Mouse (Mus musculus) central nervous system, embryonic 14 days (tissue): ENCODE data around the gene Rnf183. TPM values are rescaled to one million over a fixed set of nuclear protein-coding genes. Genes with fewer than 3 reads are reported as not detected.

ENCODE experiments used
- polyA plus RNA-seq: library from polyadenylated mRNA; depleted of rRNA; stranded (reverse); fragments of >200 nt; gene quantifications from 2 replicates; pipeline ENCODE4 v1.2.3, GENCODE M21; 2012; rRNA removed

Gene Rnf183
- 0.84 and 0.88 TPM in 2 replicates for polyA plus RNA-seq

DNA sequence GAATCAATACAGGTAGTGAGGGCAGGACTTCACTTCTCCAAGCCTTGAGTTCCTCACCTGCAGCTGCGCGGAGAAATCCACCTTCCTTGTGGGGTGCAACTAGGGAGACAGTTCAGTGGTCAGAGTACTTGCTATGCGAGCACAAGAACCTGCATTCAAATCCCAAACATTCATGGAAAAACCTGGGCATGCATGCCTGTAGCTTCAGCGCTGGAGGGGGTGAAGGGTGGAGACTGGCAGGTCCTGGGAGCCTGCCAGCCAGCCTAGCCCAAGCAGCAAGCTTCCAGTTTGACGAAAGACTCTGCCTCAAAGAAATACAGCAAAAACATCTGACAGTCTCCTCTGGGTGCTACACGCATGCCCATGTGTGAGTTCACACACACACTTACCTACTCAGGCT is at the start of gene Rnf183:
Gene Rnf183 (minus strand): TSS at position 172 of the 400 bp plus-strand sequence.

DNA sequence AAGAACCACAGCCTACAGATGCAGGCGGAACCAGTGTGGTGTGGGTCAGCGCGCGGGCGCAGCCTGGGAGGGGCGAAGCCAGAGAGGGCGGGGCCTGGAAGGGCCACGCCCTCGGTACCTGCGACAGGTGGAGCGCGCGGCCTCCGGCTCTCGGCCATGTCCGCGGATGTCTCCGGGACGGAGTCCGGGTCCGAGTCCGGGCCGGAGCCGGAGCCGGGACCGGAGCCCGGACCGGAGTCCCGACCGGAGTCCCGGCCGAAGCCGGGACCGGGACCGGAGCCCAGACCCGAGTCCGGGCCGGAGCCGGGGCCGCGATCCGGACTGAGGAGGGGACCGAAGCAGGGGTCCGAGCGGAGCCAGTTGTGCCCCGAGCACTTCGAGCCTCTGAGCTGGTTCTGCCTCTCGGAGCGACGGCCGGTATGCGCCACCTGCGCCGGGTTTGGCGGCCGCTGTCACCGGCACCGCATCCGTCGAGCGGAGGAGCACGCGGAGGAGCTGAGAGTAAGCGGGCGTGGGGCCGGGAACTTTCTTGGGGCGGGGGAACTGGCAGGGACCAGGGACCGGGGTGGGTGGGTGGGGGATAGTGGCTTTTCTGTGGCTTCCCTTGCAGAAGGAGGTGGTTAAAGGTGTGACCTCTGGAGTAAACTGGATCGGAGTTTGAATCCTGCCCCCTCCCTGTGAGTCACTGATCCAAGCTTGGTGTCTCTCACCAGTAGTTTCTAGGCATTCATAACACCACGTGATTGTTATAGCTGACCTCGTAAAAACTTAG is 45.1 kb upstream of the Rnf183 start, which contains the start of gene Bspry:
Gene Bspry (plus strand): TSS at position 117 of the 772 bp plus-strand sequence.

DNA sequence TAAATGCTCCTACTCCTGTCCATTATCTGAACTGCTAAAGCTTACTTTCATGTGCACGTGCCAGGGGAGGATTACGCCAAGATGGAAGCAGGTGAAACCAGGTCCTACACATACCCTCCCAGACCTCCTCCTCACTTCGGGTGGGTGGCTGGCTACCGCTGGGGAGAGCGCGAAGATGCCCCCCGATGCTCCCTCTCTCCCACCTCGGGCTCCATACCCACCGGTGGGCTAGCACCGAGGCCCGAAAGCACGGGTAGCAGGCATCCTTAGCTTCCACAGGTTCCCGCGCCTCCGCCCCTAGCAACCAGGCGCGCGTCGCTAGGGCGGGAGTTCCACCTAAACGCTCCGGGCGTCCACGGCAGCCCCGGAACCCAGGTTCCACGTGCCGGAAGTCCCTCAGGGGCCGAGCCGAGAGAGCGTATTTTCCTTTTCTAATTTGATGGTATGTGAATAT is 35.6 kb upstream of the Rnf183 start, which contains the start of gene Wdr31:
Gene Wdr31 (minus strand): TSS at position 299 of the 454 bp plus-strand sequence.

DNA sequence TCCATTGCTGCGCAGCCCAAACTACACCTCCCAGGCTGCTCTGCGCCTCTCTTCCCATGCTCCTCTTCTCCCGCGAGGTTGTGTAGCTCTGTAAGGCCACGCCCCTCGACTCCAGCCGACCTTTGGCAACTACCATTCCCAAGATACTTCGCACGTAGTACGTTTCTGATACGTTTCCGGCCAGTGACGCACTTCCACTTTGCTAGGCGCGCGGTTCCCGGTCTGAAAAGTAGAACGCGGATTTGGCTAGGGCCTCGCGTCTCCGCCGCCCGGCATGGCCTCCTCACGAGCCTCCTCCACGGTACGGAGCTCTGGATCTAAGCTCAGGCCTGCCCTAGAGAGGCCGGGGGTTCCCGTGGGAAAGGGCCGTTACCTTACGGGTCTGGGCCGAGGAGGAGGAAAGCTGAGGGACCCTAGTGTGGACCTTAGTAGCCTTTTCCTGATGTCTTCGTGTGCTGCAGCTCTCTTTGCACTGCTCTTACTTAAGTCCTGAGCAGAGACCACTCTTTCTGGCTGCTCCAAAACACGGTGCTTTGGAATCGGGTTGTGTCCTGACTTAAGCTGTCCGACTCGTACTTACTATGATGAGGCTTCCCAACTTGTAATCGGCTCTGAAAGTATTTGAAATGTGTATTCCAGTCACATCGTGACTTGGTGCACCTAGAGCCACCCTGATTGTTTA is 26.3 kb downstream of the Rnf183 start, which contains the start of the genes Cdc26 and Prpf4:
Gene Cdc26 (minus strand): TSS at position 42 of the 682 bp plus-strand sequence.
Gene Prpf4 (plus strand): TSS at position 197 of the 682 bp plus-strand sequence.

Other genes with a start within 250 kb of the Rnf183 start
- 14.6 and 14.7 TPM in 2 replicates for gene Zfp37, start 204.2 kb downstream of the Rnf183 start, polyA plus RNA-seq
- 11.3 and 12.6 TPM in 2 replicates for gene Slc31a2, start 172.7 kb downstream of the Rnf183 start, polyA plus RNA-seq
- 22.2 and 23.2 TPM in 2 replicates for gene Fkbp15, start 74.7 kb downstream of the Rnf183 start, polyA plus RNA-seq
- 28.3 and 30.0 TPM in 2 replicates for gene Slc31a1, start 74.5 kb downstream of the Rnf183 start, polyA plus RNA-seq
- gene Cdc26, start 26.6 kb downstream of the Rnf183 start, polyA plus RNA-seq: 104 and 108 TPM in 2 replicates
- 24.2 and 25.2 TPM in 2 replicates for gene Prpf4, start 26.5 kb downstream of the Rnf183 start, polyA plus RNA-seq
- gene Wdr31, start 35.6 kb upstream of the Rnf183 start, polyA plus RNA-seq: 7.2 and 7.9 TPM in 2 replicates
- gene Bspry, start 44.8 kb upstream of the Rnf183 start, polyA plus RNA-seq: 0.39 and 1.6 TPM in 2 replicates
- 5.9 and 6.4 TPM in 2 replicates for gene Hdhd3, start 68.2 kb upstream of the Rnf183 start, polyA plus RNA-seq
- 40.8 and 49.2 TPM in 2 replicates for gene Alad, start 84.7 kb upstream of the Rnf183 start, polyA plus RNA-seq
- gene Pole3, start 89.8 kb upstream of the Rnf183 start, polyA plus RNA-seq: 49.2 and 57.0 TPM in 2 replicates
- gene 4933430I17Rik, start 90.1 kb upstream of the Rnf183 start, polyA plus RNA-seq: 1.1 TPM in 2 replicates
- 64.8 and 74.9 TPM in 2 replicates for gene Rgs3, start 124.6 kb upstream of the Rnf183 start, polyA plus RNA-seq